In genomic region chr2:128312084-128312594, GRCm38 (mm10) we compare ENCODE assay signal across 8 mouse cellular contexts.
DNase-seq lines count a peak whose midpoint lies in the region; ATAC-seq and TF ChIP-seq lines count a peak whose summit lies in the region.

No protein-coding gene starts in this region.

- peak; percentile 52 to 59; a peak in 2 of 4 replicates for TF ChIP-seq POLR2A in MEL (IDR thresholded peaks at IDR 0.05; ENCODE audit: control insufficient read depth in 1 of 2, insufficient read depth in 1 of 2, low read depth in 1 of 2, low read length in 2 of 2, poor library complexity in 1 of 2)

- H3K27me3 ChIP-seq in MEL (ENCODE audit: control insufficient read depth in 1 of 2, insufficient read depth in 2 of 2, low read length in 2 of 2), result no peaks in the 10 kb centered on the region
- H3K27me3 ChIP-seq in forebrain, embryonic 16.5 days (replicated peaks; ENCODE audit: control insufficient read depth, insufficient read depth, low read length), result 0 out of 2 replicates have a peak, but pooled peaks cover 2% of the 10 kb centered on the region
- H3K27me3 ChIP-seq in lung, postnatal 0 days (replicated peaks; ENCODE audit: insufficient read depth, low read length), result no peaks in the 10 kb centered on the region

- no peaks in the 10 kb centered on the region; the same call in 1 of the 2 replicates for H3K79me2 ChIP-seq in MEL (ENCODE audit: control insufficient read depth, insufficient read depth, low read length, poor library complexity)

- H3K9me3 ChIP-seq in MEL (replicated peaks; ENCODE audit: insufficient read depth, low read length), result no peaks in the 10 kb centered on the region
- no peaks in the 10 kb centered on the region for H3K9me3 ChIP-seq in forebrain, embryonic 16.5 days (ENCODE audit: control insufficient read depth, low read length)
- no peaks in the 10 kb centered on the region for H3K9me3 ChIP-seq in lung, postnatal 0 days (ENCODE audit: low read length)

- H3K4me3 ChIP-seq in MEL (ENCODE audit: control insufficient read depth in 1 of 2, insufficient read depth in 1 of 2, low read depth in 2 of 2, low read length in 2 of 2), result peak overlapping the region; percentile 79 to 88
- 0 out of 2 replicates have a peak overlapping the region, but pooled peaks have one; percentile 3 for H3K4me3 ChIP-seq in forebrain, embryonic 16.5 days (replicated peaks; ENCODE audit: low read length)
- H3K4me3 ChIP-seq in lung, postnatal 0 days (ENCODE audit: low read depth, low read length), result no peak overlapping the region; the same call in 1 of the 2 replicates

- ATAC-seq in forebrain, embryonic 16.5 days, result peak; percentile 78
- ATAC-seq in hematopoietic stem cell, adult 5-6 weeks (replicated peaks in 1 of 2; ENCODE audit: insufficient read depth in 1 of 2, low FRiP score in 2 of 2, low TSS enrichment in 1 of 2, low read depth in 1 of 2, poor library complexity in 2 of 2, severe bottlenecking in 2 of 2), result peak; percentile 68 to 80
- peak; percentile 67; the same call in 1 of the 2 replicates for ATAC-seq in lung, postnatal 0 days

- WGBS in forebrain, embryonic 16.5 days, result 5% methylated on average over 14 of the region's 14 CpGs
- 6% methylated on average over 14 of the region's 14 CpGs for WGBS in lung, postnatal 0 days

- TF ChIP-seq RAD21 in MEL (IDR thresholded peaks at IDR 0.05; ENCODE audit: low read depth, low read length), result no peak

- TF ChIP-seq EP300 in MEL (IDR thresholded peaks at IDR 0.05; ENCODE audit: low read depth in 1 of 2, low read length in 2 of 2), result no peak; a peak in 1 of 4 replicates
- TF ChIP-seq EP300 in lung, postnatal 0 days (IDR thresholded peaks at IDR 0.05), result no peak

- DNase-seq in MEL (ENCODE audit: low read depth, low spot score), result peak; percentile 76
- peak; percentile 61 to 65 for DNase-seq in cerebellum, adult 18-20 months
- peak; percentile 32 to 46 for DNase-seq in layer of hippocampus, adult 18-20 months (ENCODE audit: low spot score in 2 of 2)
- peak; percentile 79 for DNase-seq in lung, postnatal 0 days (ENCODE audit: low spot score)
- peak; percentile 61 for DNase-seq in retina, postnatal 1 day
- no peak for DNase-seq in B cell, adult 2 months

- H3K9ac ChIP-seq in MEL (ENCODE audit: control insufficient read depth, low read depth, low read length, poor library complexity, severe bottlenecking), result peak overlapping the region; percentile 78
- no peak overlapping the region for H3K9ac ChIP-seq in forebrain, embryonic 16.5 days (replicated peaks; ENCODE audit: low read depth, low read length)
- no peak overlapping the region for H3K9ac ChIP-seq in lung, postnatal 0 days (replicated peaks; ENCODE audit: low read depth)

- H3K27ac ChIP-seq in MEL (ENCODE audit: control insufficient read depth, low read depth, low read length), result peak overlapping the region; percentile 79
- no peak overlapping the region for H3K27ac ChIP-seq in forebrain, embryonic 16.5 days (ENCODE audit: low read length)
- H3K27ac ChIP-seq in lung, postnatal 0 days (ENCODE audit: low read length), result no peak overlapping the region

- peaks cover 0 to 14% of the 10 kb centered on the region in 2 experiments; a peak in 3 of 4 replicates for H3K4me1 ChIP-seq in MEL (ENCODE audit: control insufficient read depth in 1 of 2, insufficient read depth in 2 of 2, low read length in 2 of 2)
- peaks cover 16% of the 10 kb centered on the region for H3K4me1 ChIP-seq in forebrain, embryonic 16.5 days (replicated peaks; ENCODE audit: control insufficient read depth, insufficient read depth, low read length)
- peaks cover 4% of the 10 kb centered on the region; the same call in 1 of the 2 replicates for H3K4me1 ChIP-seq in lung, postnatal 0 days (ENCODE audit: insufficient read depth, low read depth, low read length)

- peak overlapping the region; percentile 41 for H3K4me2 ChIP-seq in forebrain, embryonic 16.5 days (ENCODE audit: low read length)
- H3K4me2 ChIP-seq in lung, postnatal 0 days (replicated peaks; ENCODE audit: low read depth, low read length), result peak overlapping the region; percentile 43

- TF ChIP-seq CTCF in MEL (IDR thresholded peaks at IDR 0.05 in 2 of 3, conservative IDR thresholded peaks at IDR 0.05 in 1 of 3; ENCODE audit: control insufficient read depth in 1 of 3, insufficient read depth in 1 of 3, low read depth in 2 of 3, low read length in 3 of 3, poor library complexity in 1 of 3, severe bottlenecking in 1 of 3), result no peak
- no peak for TF ChIP-seq CTCF in lung, postnatal 0 days (IDR thresholded peaks at IDR 0.05)

- peaks cover 0 to 12% of the 10 kb centered on the region in 2 experiments; a peak in 2 of 4 replicates for H3K36me3 ChIP-seq in MEL (ENCODE audit: control insufficient read depth in 1 of 2, insufficient read depth in 2 of 2, low read length in 2 of 2)
- no peaks in the 10 kb centered on the region for H3K36me3 ChIP-seq in forebrain, embryonic 16.5 days (ENCODE audit: control insufficient read depth, insufficient read depth)
- H3K36me3 ChIP-seq in lung, postnatal 0 days (ENCODE audit: insufficient read depth, low read length), result no peaks in the 10 kb centered on the region

TF ChIP-seq in MEL, 35 proteins besides CTCF, POLR2A, EP300 and RAD21:
- TF ChIP-seq ZMIZ1 (IDR thresholded peaks at IDR 0.05; ENCODE audit: low read depth, low read length) (no peak), ZKSCAN1 (IDR thresholded peaks at IDR 0.05; ENCODE audit: low read depth, low read length) (no peak), ZC3H11A (IDR thresholded peaks at IDR 0.05; ENCODE audit: low read depth, low read length) (no peak), GATA1 (IDR thresholded peaks at IDR 0.05; ENCODE audit: low read depth, low read length) (no peak), GABPA (IDR thresholded peaks at IDR 0.05; ENCODE audit: low read depth, low read length) (no peak), MYB (IDR thresholded peaks at IDR 0.05; ENCODE audit: low read depth, low read length) (no peak), HCFC1 (IDR thresholded peaks at IDR 0.05; ENCODE audit: low read depth, low read length) (peak; percentile 40; the same call in 1 of the 2 replicates), USF1 (IDR thresholded peaks at IDR 0.05; ENCODE audit: low read depth, low read length) (no peak), MAZ (IDR thresholded peaks at IDR 0.05; ENCODE audit: low read depth, low read length) (0 out of 2 replicates have a peak, but pooled peaks have one; percentile 21), MEF2A (IDR thresholded peaks at IDR 0.05; ENCODE audit: extremely low read depth, insufficient replicate concordance, low read depth, low read length, poor library complexity, severe bottlenecking) (no peak), MAFK (IDR thresholded peaks at IDR 0.05; ENCODE audit: borderline replicate concordance, low read depth, low read length) (no peak), NELFE (IDR thresholded peaks at IDR 0.05; ENCODE audit: low read depth, low read length) (peak; percentile 43; the same call in 1 of the 2 replicates), NRF1 (IDR thresholded peaks at IDR 0.05; ENCODE audit: insufficient read depth, low read depth, low read length, poor library complexity, severe bottlenecking) (no peak), POLR2AphosphoS2 (IDR thresholded peaks at IDR 0.05; ENCODE audit: low read length) (no peak), ZNF384 (IDR thresholded peaks at IDR 0.05; ENCODE audit: low read depth, low read length) (no peak), MYC (IDR thresholded peaks at IDR 0.05; ENCODE audit: low read depth, low read length) (no peak), SIN3A (IDR thresholded peaks at IDR 0.05; ENCODE audit: low read length) (peak; percentile 48; the same call in 1 of the 2 replicates), MXI1 (IDR thresholded peaks at IDR 0.05; ENCODE audit: low read depth, low read length) (no peak), CHD1 (IDR thresholded peaks at IDR 0.05; ENCODE audit: low read depth, low read length) (no peak), TCF12 (IDR thresholded peaks at IDR 0.05; ENCODE audit: low read depth, low read length) (no peak), JUND (IDR thresholded peaks at IDR 0.05; ENCODE audit: low read depth, low read length) (no peak), MAX (IDR thresholded peaks at IDR 0.05; ENCODE audit: low read length) (no peak), RCOR1 (IDR thresholded peaks at IDR 0.05; ENCODE audit: low read depth, low read length) (no peak), E2F4 (IDR thresholded peaks at IDR 0.05; ENCODE audit: borderline replicate concordance, low read depth, low read length) (no peak), TAL1 (IDR thresholded peaks at IDR 0.05; ENCODE audit: low read length) (no peak), ELF1 (IDR thresholded peaks at IDR 0.05; ENCODE audit: low read depth, low read length) (peak; percentile 58), KAT2A (conservative IDR thresholded peaks at IDR 0.05; ENCODE audit: low read depth, low read length) (no peak), CHD2 (IDR thresholded peaks at IDR 0.05; ENCODE audit: low read length) (no peak), UBTF (IDR thresholded peaks at IDR 0.05; ENCODE audit: borderline replicate concordance, insufficient read depth, low read depth, low read length) (no peak), ETS1 (IDR thresholded peaks at IDR 0.05; ENCODE audit: low read depth, low read length) (peak; percentile 42; the same call in 1 of the 2 replicates), TBP (IDR thresholded peaks at IDR 0.05; ENCODE audit: low read depth, low read length) (0 out of 2 replicates have a peak, but pooled peaks have one; percentile 26), USF2 (IDR thresholded peaks at IDR 0.05; ENCODE audit: borderline replicate concordance in 1 of 2, insufficient read depth in 1 of 2, low read depth in 1 of 2, low read length in 2 of 2) (no peak), POLR2AphosphoS5 (IDR thresholded peaks at IDR 0.05; ENCODE audit: borderline replicate concordance, low read depth, low read length) (peak; percentile 51; the same call in 1 of the 2 replicates), BHLHE40 (IDR thresholded peaks at IDR 0.05; ENCODE audit: borderline replicate concordance, low read depth, low read length) (no peak), SMC3 (IDR thresholded peaks at IDR 0.05; ENCODE audit: low read depth, low read length) (no peak)
TF ChIP-seq in MEL: peak in this region for 8.

Comparison
In these comparisons a context has a peak if more than half of its experiments do, and no peak if none do; other contexts are left out.
1. DNase-seq: peak in MEL (single experiment), cerebellum, adult 18-20 months (2 of 2), layer of hippocampus, adult 18-20 months (2 of 2), lung, postnatal 0 days (single experiment) and retina, postnatal 1 day (single experiment); none in B cell, adult 2 months (0 of 2).
2. Peak in every context shown above with its lines, with median percentiles within 50 percentile points of each other: ATAC-seq.